Mouse (Mus musculus) myocyte (in vitro differentiated cells): ENCODE measurements around the gene Irak2.

Experiments
- POLR2A ChIP-seq: IDR thresholded peaks from one replicate; pipeline ENCODE4 v1.6.1; 2011; ENCODE audit warnings: low read depth, mild to moderate bottlenecking, control low read depth, moderate library complexity; ENCODE audit not compliant: insufficient read length
- POLR2AphosphoS2 ChIP-seq: IDR thresholded peaks from one replicate; pipeline ENCODE4 v1.6.1; 2011; ENCODE audit warnings: low read depth, control low read depth; ENCODE audit not compliant: insufficient read length

GRCm38 (mm10) chr6:113683081-113683825 lies 45.0 kb downstream of the Irak2 start:
- TF ChIP-seq POLR2A (no peak), POLR2AphosphoS2 (no peak)
